Mouse (Mus musculus): ENCODE data around the gene Spire2.

DNA sequence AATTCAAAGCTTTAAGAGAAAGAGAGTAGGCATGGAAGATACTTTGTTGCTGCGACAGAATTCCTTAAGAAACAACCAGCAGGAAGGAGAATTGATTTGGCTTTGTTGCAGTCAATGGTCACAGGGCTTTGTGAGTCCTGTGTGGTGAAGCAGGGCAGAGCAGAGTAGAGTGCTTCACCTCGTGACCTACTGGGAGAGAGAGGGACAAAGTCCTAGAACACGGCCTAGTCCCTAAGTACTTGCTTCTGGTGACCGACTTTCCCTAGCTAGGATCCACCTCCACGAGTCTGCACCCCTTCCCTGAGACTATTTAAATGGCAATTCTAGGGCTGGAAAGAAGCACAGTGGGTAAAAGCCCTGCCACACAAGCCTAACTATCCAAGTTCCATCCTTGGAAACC is 2.6 kb upstream of the Spire2 start:
- TF ChIP-seq GATA1 (IDR thresholded peaks at IDR 0.05; ENCODE audit: borderline replicate concordance, low read length) (no peak), FLI1 (IDR thresholded peaks at IDR 0.05; ENCODE audit: low read length) (no peak)
